Mouse (Mus musculus) midbrain, embryonic 12.5 days (tissue): ENCODE results near the gene Fnd3c2. TPM values are rescaled to one million over a fixed set of nuclear protein-coding genes. Genes with fewer than 3 reads are reported as not detected.
A peak's percentile ranks its signal among the peaks of the same experiment; 100 is the strongest.

Experiments used
- ATAC-seq: fragments of 200-750 bp; cut with Nextera tagmentation; 2 replicates; pipeline ENCODE4 v1.8.0; 2017; ENCODE audit warnings: low read depth, moderate TSS enrichment, moderate library complexity; ENCODE audit not compliant: low FRiP score
- H3K27ac ChIP-seq: fragments of 300-500 bp; sonication (generic); replicated peaks from 2 replicates; pipeline ENCODE4 v1.5.1; 2016; ENCODE audit warnings: mild to moderate bottlenecking
- H3K27me3 ChIP-seq: fragments of 300-500 bp; sonication (generic); 2 replicates; pipeline ENCODE4 v1.6.1; 2016; ENCODE audit warnings: mild to moderate bottlenecking
- H3K36me3 ChIP-seq: fragments of 300-500 bp; sonication (generic); 2 replicates; pipeline ENCODE4 v1.6.1; 2016
- H3K4me1 ChIP-seq: fragments of 300-500 bp; sonication (generic); 2 replicates; pipeline ENCODE4 v1.6.1; 2016
- H3K4me2 ChIP-seq: fragments of 300-500 bp; sonication (generic); replicated peaks from 2 replicates; pipeline ENCODE4 v1.6.1; 2016; ENCODE audit warnings: mild to moderate bottlenecking, moderate library complexity
- H3K4me3 ChIP-seq: fragments of 300-500 bp; sonication (generic); 2 replicates; pipeline ENCODE4 v1.5.1; 2016; ENCODE audit warnings: mild to moderate bottlenecking
- H3K9ac ChIP-seq: fragments of 300-500 bp; sonication (generic); replicated peaks from 2 replicates; pipeline ENCODE4 v1.6.1; 2016; ENCODE audit warnings: mild to moderate bottlenecking, moderate library complexity
- H3K9me3 ChIP-seq: fragments of 300-500 bp; sonication (generic); 2 replicates; pipeline ENCODE4 v1.6.1; 2016; ENCODE audit warnings: mild to moderate bottlenecking
- WGBS: fragments of 180-500 bp; shearing (Covaris S2); methylation state at CpG from one replicate; pipeline ENCODE4 v1.1.7; 2016; 5-methylcytosine and 5-hydroxymethylcytosine counted together
- polyA plus RNA-seq: library from polyadenylated mRNA; unstranded; fragments of >200 nt; fragmentation: Nextera tagmentation; extraction: Ambion mirVana; gene quantifications from 2 replicates; pipeline ENCODE4 v1.2.1, GENCODE M21; 2016

Gene Fnd3c2
- polyA plus RNA-seq, 1 experiment from 2014 or later, result not detected

GRCm38 (mm10) chrX:106186713-106187649 lies 68.2 kb downstream of the Fnd3c2 start, which contains the start of gene Pgk1:
Pgk1 (plus strand) TSS chrX:106187100.
- H3K4me1 ChIP-seq, result peaks cover 25% of the 10 kb centered on the region
- peak; percentile 97 for ATAC-seq

DNA sequence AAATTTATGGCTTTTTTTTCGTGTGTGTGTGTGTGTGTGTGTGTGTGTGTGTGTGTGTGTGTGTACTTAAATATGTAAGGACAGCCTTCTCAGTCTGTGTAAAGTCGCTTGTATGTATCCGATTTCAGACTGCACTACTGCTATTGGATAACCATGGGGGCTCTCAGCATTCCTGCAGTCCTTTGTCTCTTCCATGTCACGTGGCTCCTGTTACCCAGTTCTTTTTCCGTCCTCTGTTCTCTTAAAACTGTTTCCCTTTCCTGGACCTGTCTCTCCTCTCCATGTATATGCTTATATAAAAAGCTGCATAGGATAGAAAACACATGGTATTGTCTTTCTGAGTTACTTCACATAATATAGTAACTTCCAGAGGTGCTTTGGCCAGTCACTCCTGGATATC lies 69.5 kb downstream of the Fnd3c2 start:
- Histone ChIP-seq H3K36me3 (no peaks in the 10 kb centered on the region), H3K4me3 (no peak overlapping the region), H3K4me1 (peaks cover 25% of the 10 kb centered on the region), H3K4me2 (peak overlapping the region; percentile 13; the same call in 1 of the 2 replicates), H3K9me3 (no peaks in the 10 kb centered on the region), H3K27me3 (no peaks in the 10 kb centered on the region), H3K9ac (no peak overlapping the region), H3K27ac (peak overlapping the region; percentile 78)
- WGBS, result 16% methylated on average over 5 of the region's 5 CpGs
- ATAC-seq, result peak; percentile 16; the same call in 1 of the 2 replicates

More at GRCm38 (mm10) chrX:106186713-106187649, 68.2 kb downstream of the Fnd3c2 start, which contains the start of gene Pgk1:
- Histone ChIP-seq H3K9ac (peak within 1 kb of the TSS; percentile 57), H3K4me2 (peak within 1 kb of the TSS; percentile 63), H3K27ac (peak within 1 kb of the TSS; percentile 78), H3K36me3 (no peaks in the 10 kb centered on the region), H3K4me3 (peak within 1 kb of the TSS; percentile 54), H3K27me3 (no peaks in the 10 kb centered on the region), H3K9me3 (no peaks in the 10 kb centered on the region)
- WGBS, result 14% methylated on average over 55 of the region's 55 CpGs

Other genes starting within 250 kb of the Fnd3c2 start
- 36.8 and 37.5 TPM in 2 replicates for gene Magt1, start 243.5 kb downstream of the Fnd3c2 start, polyA plus RNA-seq
- gene Cox7b, start 239.7 kb downstream of the Fnd3c2 start, polyA plus RNA-seq, result 288 and 289 TPM in 2 replicates
- gene Atp7a, start 228.1 kb downstream of the Fnd3c2 start, polyA plus RNA-seq, result 27.8 and 28.0 TPM in 2 replicates
- 0.21 and 0.28 TPM in 2 replicates for gene Tlr13, start 112.2 kb downstream of the Fnd3c2 start, polyA plus RNA-seq
- gene Pgk1, start 68.3 kb downstream of the Fnd3c2 start, polyA plus RNA-seq, result 290 and 294 TPM in 2 replicates
- 12.4 and 14.2 TPM in 2 replicates for gene Taf9b, start 34.2 kb downstream of the Fnd3c2 start, polyA plus RNA-seq
- 16.0 and 17.6 TPM in 2 replicates for gene Fndc3c1, start 230.0 kb upstream of the Fnd3c2 start, polyA plus RNA-seq